Mouse (Mus musculus): ENCODE measurements at regions not wholly inside any gene's neighbourhood (a gene's known extent, or its start where the extent isn't known, plus 50 kb on each side); places are given as distances from the start of the nearest gene placed in this dataset.

DNA sequence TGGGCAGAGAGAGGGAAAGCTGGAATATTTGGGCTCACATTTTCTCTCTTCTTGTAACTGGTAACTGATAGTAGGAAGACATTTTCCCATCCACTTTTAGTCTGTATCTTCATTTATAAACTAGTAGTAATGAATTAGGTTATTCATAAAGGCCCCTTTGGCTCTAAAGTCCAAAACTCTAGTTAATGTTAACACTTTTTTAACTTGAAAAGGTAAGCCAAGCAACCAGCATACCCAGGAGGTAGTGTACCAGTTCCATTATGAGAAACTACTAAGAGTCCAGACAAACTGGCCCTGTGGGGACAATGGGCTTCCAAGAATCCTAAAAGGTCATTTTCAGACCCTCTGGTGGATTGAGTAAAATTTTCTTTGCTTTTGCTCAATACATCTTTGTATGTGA is 468.4 kb upstream of the Pappa start:
- TF ChIP-seq CTCF (IDR thresholded peaks at IDR 0.05; ENCODE audit: extremely low read depth, insufficient read depth, insufficient read length, insufficient replicate concordance) = no peak
- no peak for TF ChIP-seq POLR2A (IDR thresholded peaks at IDR 0.05; ENCODE audit: low read depth, low read length)
